Mouse (Mus musculus) mouse trophoblast stem cell (cell line): ENCODE results near the gene Dohh.

Experiments
- in situ Hi-C, 2 experiments: fragments of 300-500 bp; cut with MseI, MboI; formaldehyde crosslinking; loops; 2 replicates in 1 of 2; 3 replicates in 1 of 2; pipeline ENCODE4 v1.15.1; 2025

Gene Dohh

GRCm38 (mm10) chr10:81403511-81403910, 19.3 kb downstream of the Dohh start:
- in situ Hi-C loops = no loop called here

- in situ Hi-C loops = no loop called here
Measured at GRCm38 (mm10) chr10:81404082-81404481, 19.9 kb downstream of the Dohh start.

DNA sequence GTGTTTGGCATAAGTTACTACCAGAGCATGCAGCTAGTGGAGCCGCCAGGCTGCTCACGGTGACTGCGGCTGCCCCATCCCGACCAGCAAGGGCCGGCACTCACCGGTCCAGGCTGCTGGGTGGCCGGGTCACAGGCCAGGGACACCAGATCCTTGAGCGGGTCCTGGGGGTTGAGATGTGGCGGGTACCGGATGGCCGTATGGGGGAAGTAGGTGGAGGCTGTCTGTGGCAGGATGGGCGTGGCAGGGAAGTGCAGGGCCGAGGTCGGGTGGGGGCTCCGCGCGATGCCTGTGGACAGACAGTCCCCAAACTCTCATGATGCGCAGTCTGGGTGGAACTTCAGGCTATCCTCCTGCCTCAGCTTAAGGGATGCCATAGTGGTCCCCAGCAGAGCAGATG, 20.5 kb downstream of the Dohh start:
- in situ Hi-C loops = no loop called here

DNA sequence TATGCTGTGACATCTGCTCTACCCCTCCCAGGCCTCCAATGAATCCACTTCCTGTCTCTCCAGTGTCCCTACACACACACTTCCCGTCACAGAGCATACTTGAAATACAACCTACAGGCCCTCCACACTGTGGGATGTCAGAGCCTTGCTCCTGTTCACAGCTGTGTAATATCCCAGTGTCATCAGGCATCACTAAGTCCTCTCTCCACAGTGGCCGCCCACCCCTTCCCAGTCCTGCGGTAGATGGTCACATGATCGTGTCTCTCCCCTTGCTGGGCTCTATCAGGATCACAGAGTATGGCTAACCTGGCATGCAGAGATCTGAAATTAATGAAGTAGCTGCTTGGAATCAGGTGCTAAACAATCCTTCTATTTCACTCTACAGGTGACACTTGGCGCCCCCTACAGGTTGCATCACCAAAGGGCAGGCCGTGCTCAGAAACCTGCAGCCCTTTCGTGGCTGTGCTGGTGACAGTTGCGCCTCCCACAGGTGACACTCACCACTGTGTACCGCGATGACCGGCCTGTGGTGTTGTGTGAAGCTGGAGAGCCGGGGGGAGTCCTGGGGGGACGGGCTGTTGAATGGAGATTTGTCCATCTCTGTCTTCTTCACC, 21.5 kb downstream of the Dohh start:
- in situ Hi-C loops = no loop called here

- in situ Hi-C loops = no loop called here
Measured at GRCm38 (mm10) chr10:81406504-81407440, 22.5 kb downstream of the Dohh start.

- in situ Hi-C loops = no loop called here
Measured at GRCm38 (mm10) chr10:81407539-81408423, 23.6 kb downstream of the Dohh start.

DNA sequence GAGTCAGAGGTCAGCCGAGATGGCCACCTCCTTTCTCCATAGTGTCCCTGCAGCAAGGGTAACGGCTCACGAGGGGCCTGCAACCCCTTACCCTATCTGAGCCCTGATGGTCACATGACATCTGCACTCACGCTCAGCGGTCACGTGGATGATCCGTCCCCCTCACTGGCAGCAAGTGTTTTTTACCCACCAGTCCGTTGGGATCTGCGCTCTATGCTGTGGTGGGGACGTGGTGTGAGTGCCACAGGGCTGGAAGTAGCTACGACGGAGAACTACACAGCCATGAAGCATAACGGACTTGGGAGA, 24.1 kb downstream of the Dohh start:
- in situ Hi-C loops = no loop called here

GRCm38 (mm10) chr10:81408871-81409291, 24.7 kb downstream of the Dohh start:
- in situ Hi-C loops = no loop called here

DNA sequence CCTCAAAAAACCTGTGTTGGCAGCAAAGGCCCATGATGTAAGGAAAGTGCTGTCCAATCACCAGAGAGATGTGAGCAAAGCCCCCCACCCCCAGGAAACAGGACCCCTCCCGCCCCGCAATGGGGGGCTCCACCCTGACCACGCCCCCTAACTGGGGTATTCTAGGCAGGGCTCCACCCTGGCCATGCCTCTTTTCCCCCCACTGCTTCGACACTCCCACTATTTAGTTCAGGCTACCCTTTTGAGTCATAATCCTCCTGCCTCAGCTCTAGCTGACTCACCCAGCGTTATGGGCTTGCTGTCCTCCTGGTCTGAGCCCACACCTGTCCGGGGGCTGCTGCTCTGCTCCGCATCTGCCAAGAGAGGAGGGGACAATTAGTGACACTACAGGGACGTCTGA, 25.1 kb downstream of the Dohh start:
- in situ Hi-C loops = no loop called here

DNA sequence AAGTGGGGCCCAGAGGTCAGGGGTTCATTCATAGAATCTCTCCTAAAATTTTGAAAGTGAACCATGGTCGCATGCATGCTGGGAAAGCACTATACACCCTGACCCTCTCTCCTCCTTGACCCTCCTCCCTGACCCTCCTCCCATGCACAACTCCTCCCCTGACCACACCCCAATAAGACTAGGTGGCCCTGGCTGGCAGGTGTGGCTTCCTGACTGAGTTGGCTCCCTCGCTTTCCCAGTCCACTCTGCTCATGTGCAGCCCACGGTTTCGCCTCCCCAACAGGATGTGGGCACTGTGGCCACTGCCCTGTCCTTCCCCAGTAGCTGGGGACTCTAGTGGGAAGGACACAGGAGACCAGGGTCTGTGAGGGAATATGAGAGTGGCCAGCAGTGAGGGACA, 26.1 kb downstream of the Dohh start:
- in situ Hi-C loops = no loop called here

GRCm38 (mm10) chr10:81410981-81411380, 26.8 kb downstream of the Dohh start:
- in situ Hi-C loops = no loop called here

GRCm38 (mm10) chr10:81411471-81412400, 27.5 kb downstream of the Dohh start:
- in situ Hi-C loops = no loop called here

DNA sequence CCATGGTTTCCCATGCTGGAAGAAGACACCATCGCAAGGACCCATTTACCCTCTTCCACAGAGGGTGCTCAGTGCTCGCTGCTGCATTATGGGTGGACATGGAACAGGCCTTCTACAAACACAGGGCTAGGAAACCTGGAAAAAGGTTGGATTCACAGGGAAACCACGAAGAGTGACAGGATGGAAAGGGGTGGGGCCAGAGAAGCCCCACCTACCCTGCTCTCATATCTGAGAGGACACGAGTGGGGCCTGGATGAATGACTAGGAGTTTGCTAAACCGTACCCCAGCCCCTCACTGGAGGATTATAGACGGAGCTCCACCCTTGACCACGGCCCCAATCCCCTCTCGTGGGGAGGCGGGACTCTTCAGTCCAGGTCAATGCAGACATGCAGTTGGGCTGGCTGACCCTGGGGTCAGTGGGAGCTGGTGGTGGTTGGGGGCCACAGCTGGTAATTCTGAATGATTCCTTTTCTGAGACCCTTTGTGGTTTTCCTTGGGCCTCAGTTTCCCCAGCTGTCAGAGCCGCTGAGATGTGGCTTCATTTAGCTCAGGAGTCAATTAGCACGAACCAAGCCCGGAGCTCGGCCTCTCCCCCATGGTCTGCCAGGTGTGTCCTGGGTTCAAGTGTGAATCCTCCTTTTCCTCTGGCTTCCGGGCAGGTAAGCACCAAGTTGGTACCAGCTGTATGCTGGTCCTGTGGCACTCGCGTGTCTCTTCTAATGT, 28.5 kb downstream of the Dohh start:
- in situ Hi-C loops = no loop called here

DNA sequence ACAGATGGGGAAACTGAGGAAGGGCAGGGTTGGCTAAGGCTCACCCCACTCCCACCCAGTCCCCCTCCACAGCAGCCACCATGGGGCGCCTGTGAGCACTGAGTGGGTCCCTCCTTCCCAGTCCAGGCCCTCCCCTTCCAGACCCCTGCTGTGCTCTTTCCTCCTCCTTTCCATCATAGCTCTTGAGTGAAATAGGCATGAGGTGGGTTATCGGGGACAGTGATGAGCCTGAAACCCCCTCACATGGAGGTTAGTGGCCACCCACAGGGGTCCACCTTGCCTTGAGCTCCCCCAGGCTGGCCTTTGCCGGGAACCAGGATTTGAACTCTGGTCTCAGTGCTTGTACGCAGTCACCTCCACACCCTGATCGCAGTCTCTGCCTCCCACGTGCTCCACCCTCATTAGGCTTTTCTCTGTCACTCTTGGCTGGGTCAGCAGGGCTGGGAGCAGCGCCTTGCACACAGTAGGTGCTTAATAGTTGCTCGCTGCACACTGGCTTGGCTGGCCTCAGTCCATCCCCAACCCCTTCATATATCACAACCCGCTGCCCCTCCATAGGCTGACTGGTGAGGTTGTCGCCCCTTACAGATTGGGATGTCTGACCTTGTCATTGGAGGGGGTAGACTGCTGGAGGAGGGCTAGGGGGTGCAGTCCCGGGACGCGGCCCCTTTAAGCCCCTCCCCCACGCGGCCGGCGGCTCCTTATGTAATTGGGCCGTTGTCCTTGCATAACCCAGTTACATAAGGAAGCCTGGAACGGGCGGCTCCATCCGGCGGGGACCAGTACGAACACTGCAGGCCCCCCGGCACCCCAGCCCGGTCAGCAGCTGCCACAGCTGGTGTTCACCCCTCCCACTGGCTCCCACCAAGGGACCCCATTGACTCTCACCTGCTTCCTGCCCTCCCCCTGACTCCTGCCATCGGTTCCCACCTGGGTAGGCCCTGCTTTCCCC, 29.4 kb downstream of the Dohh start:
- in situ Hi-C loops = no loop called here

- in situ Hi-C loops = no loop called here
Measured at GRCm38 (mm10) chr10:81414682-81415081, 30.5 kb downstream of the Dohh start.

GRCm38 (mm10) chr10:81415146-81415545, 30.9 kb downstream of the Dohh start:
- in situ Hi-C loops = no loop called here

DNA sequence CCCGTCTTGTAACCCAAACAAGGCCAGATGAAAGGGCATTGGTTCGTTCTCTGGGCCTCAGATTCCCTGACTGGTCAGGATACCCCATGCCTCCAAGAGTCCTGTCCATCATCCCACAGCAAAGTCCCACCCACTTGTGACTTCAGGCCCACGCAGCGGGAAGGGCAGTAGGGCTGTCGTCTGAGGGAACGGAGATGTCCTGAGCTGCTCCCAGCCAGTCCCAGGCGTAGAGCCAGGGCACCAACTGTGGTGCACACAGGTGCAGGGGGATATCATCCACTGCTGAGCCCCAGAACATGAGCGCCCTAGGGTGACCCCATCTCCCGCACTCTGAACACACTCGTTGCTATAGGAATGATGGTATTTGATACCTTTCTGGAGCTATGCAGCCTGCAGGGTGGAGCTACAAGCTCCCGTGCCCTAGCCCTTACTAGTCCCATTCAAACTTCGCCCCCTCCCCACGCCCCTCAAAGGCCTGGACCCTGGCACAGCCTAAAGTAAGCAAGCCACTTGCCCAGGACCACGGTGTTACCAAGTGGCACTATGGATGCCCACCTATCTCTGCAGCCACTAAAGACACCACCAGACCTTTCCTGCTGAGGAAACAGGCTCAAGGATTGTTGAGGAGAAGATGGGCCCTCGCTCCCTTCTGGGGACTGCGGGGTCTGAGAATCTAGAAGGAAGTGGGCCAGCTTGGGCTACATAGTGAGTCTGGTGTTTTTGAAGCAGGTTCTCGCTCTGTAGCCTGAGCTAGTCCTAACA, 31.5 kb downstream of the Dohh start:
- in situ Hi-C loops = no loop called here

DNA sequence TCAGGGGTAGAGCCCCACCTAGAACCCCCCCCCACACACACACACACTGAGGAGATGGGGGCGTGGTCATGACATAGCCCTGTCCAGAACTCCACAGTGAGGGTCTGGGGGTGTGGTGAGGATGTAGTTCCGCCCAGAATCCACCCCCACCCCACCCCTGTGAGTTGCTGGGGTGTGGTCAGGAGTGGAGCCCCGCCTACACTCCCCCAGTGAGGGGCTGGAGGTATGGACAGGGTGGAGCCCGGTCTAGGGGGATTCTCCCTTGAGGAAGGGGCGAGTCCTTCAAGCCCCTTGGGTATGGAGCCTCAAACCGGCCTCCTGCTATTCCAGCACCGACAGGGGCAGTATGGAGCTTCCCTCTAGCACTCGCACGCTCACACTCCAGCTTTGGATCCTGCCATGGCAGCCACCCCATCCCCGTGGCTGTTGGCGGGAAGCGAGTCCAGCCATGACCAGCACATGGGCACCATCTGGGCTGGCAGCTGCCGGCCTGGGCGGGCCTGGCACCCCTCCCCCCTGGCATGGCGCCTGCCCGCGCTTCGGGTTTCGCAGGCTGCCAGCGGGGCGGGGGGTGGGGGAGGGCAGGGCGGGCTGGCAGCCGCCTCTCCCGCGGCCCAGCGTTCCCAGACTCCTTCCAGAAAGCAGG, 32.5 kb downstream of the Dohh start:
- in situ Hi-C loops = no loop called here
